Mouse (Mus musculus) ES-E14 (cell line): ENCODE results near the gene Cpne1.

ENCODE experiments used
- CHD2 ChIP-seq: IDR thresholded peaks from 2 replicates; pipeline ENCODE4 v1.6.1; 2014; ENCODE audit warnings: mild to moderate bottlenecking, low read depth, low read length, inconsistent platforms
- HCFC1 ChIP-seq: IDR thresholded peaks from 2 replicates; pipeline ENCODE4 v1.6.1; 2012; ENCODE audit warnings: low read length, inconsistent platforms, borderline replicate concordance; ENCODE audit not compliant: insufficient read depth
- MAFK ChIP-seq: IDR thresholded peaks from 2 replicates; pipeline ENCODE4 v1.6.1; 2014; ENCODE audit warnings: mild to moderate bottlenecking, low read depth, low read length, inconsistent platforms; ENCODE audit not compliant: insufficient read depth
- ZC3H11A ChIP-seq: IDR thresholded peaks from 2 replicates; pipeline ENCODE4 v1.6.1; 2012; ENCODE audit warnings: low read depth, mild to moderate bottlenecking, inconsistent platforms, low read length, borderline replicate concordance
- ZNF384 ChIP-seq: IDR thresholded peaks from 2 replicates; pipeline ENCODE4 v1.6.1; 2012; ENCODE audit warnings: low read depth, low read length, inconsistent platforms

GRCm38 (mm10) chr2:156126992-156127391, 15.2 kb upstream of the Cpne1 start, which contains the start of gene Gm28036:
- TF ChIP-seq CHD2 (no peak), ZC3H11A (no peak), HCFC1 (no peak), ZNF384 (no peak), MAFK (no peak)
